Mouse (Mus musculus): ENCODE measurements around the gene Cln6.

Cln6 gene

DNA sequence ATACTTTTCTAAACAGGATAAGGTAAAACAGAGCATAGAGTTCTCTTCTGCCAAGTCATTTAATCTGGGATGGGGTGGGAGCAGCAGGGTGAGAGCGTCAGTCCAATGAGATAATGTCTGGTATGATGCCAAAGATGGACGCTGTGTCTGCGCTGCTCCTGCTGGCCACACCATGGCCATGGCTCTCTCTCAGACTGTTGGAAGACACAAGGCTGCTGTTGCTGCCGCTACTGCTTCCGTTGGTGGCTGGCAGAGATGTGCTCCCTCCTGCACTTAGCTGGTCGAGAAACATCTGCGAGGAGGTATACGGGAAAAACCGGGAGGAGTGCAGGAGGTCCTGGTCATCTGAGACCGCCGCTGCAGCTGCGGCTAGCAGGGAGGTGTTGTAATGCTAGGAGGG lies 43.3 kb downstream of the Cln6 start:
- no peak for DNase-seq (ENCODE audit: low read depth, low spot score)

DNA sequence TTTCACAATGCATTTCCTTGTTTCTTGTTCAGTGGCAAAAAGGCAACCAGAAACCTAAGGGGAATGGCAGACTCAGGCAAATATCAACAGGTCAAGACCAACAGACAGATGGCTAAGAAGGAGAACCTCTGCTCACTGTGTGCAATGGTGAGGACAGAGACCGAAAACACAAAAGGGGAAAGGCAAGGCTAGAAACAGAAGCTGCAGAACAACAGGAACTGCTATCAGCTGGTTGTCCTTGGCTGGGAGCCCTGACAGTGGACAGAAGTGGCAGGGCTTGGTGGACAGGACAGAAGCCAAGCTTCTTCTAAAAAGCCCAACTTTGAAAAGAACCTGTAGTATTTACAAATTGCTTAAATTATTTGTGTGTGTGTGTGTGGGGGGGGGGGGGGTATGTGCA lies 55.9 kb downstream of the Cln6 start:
- no peak for DNase-seq (ENCODE audit: low read depth, low spot score)
